Mouse (Mus musculus): Measurements from ENCODE around the gene Ldha. TPM values are rescaled to one million over a fixed set of nuclear protein-coding genes. Genes with fewer than 3 reads are reported as not detected.
"Not testable (repeated sequence)": the region's sequence is repeated elsewhere in the genome, so short reads cannot be mapped to it uniquely, and the experiment has no call there.

Gene Ldha
- polyA plus RNA-seq, 1 experiment from 2014 or later, result 3,525 TPM

DNA sequence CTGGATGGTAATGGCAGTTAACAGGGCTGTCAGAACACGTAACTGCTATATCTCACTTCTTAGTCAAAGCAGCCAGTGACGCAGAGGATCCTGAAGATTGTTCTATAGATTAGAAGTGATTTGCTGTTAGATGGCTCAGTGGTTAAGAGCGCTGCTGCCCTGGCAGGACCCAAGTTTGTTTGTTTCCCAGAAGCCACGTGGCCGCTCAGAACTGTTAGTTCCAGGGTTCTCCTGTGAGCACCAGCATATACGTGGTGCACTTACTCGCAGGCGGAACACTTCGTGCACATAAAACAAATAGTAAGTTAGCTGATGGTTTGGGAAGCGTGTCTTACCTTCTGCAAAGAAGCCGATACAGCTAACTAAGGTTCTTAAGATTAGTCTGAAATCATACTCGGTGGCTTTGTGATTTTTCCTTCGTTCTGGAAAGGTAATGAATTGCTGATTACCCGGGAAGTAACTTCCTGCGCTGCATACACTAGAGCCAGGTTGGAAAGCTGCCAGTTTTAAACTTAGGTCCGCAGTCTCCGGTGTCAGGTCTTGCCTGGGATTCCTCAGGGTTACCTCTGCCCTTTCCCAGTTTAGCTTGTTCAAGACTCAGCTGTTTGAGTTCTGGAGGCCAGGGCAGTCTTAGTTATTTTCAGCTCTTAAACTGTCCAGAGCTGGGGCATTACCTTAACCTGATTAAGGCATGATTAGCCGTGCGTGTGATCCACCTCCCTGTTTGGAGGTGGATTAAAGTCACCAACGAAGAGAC is 14.1 kb upstream of the Ldha start:
- no peak overlapping the region for H3K27ac ChIP-seq (ENCODE audit: low read depth, low read length)
- no peak overlapping the region for H3K4me2 ChIP-seq
- 71% methylated on average over 20 of the region's 20 CpGs for WGBS
- no peaks in the 10 kb centered on the region for H3K9me3 ChIP-seq (ENCODE audit: control insufficient read depth, low read length)
- H3K27me3 ChIP-seq (replicated peaks; ENCODE audit: control insufficient read depth, insufficient read depth, low read length), result no peaks in the 10 kb centered on the region
- peaks cover 23% of the 10 kb centered on the region for H3K4me1 ChIP-seq (replicated peaks; ENCODE audit: control insufficient read depth, insufficient read depth, low read length)
- no peak overlapping the region for H3K9ac ChIP-seq (ENCODE audit: low read depth, low read length)
- DNase-seq (ENCODE audit: low spot score) (no peak), ATAC-seq (replicated peaks; ENCODE audit: low FRiP score) (no peak)
- peaks cover 8% of the 10 kb centered on the region for H3K36me3 ChIP-seq (ENCODE audit: control insufficient read depth, insufficient read depth, low read length)
- no peak overlapping the region for H3K4me3 ChIP-seq (ENCODE audit: low read depth, low read length)

DNA sequence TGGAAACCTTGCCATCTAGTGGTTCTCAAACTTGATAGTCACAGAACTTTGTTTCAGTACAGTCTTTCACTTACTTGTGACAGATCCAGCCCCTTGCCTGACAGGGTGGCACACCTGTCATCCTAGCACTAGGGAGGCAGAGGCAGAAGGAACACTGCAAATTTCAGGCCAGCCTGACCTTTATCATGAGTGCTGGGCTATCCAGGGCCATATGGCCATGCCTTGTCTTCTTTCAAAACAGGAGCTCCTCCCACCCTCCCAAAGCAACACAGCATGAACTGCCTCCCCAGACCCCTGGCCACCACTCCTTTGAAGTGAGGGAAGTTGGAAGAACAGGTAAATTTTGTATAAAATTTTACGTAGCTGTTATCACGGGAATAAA is 13.5 kb upstream of the Ldha start:
- Histone ChIP-seq H3K27me3 (replicated peaks; ENCODE audit: control insufficient read depth, insufficient read depth, low read length) (no peaks in the 10 kb centered on the region), H3K4me2 (no peak overlapping the region), H3K4me1 (replicated peaks; ENCODE audit: control insufficient read depth, insufficient read depth, low read length) (peaks cover 28% of the 10 kb centered on the region), H3K4me3 (ENCODE audit: low read depth, low read length) (no peak overlapping the region), H3K36me3 (ENCODE audit: control insufficient read depth, insufficient read depth, low read length) (peaks cover 3% of the 10 kb centered on the region; the same call in 1 of the 2 replicates), H3K9ac (ENCODE audit: low read depth, low read length) (no peak overlapping the region), H3K9me3 (ENCODE audit: control insufficient read depth, low read length) (no peaks in the 10 kb centered on the region), H3K27ac (ENCODE audit: low read depth, low read length) (no peak overlapping the region)
- 80% methylated on average over 2 of the region's 2 CpGs for WGBS
- DNase-seq (ENCODE audit: low spot score) (no peak), ATAC-seq (replicated peaks; ENCODE audit: low FRiP score) (no peak)

DNA sequence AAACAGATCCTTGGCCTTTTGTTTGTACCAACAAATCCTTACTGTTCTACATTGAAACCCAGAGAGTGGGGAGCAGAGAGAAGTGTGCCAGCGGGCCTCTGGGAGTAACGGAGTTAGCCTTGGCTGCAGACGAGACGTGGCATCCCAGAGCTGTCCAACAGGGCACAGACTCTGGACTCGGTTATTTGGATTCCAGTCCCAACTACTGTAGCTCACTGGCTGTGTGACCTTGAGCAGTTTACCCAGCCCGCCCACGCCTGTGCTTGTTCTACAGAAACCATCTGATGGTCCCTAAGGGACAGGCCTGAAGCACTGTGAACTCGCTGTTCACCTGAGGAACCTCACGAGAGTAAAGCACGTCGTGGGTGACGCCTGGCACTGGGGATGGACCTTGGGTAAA is 11.4 kb upstream of the Ldha start:
- Histone ChIP-seq H3K36me3 (ENCODE audit: control insufficient read depth, insufficient read depth, low read length) (no peaks in the 10 kb centered on the region), H3K4me3 (ENCODE audit: low read depth, low read length) (no peak overlapping the region), H3K4me2 (no peak overlapping the region), H3K9ac (ENCODE audit: low read depth, low read length) (no peak overlapping the region), H3K27me3 (replicated peaks; ENCODE audit: control insufficient read depth, insufficient read depth, low read length) (no peaks in the 10 kb centered on the region), H3K4me1 (replicated peaks; ENCODE audit: control insufficient read depth, insufficient read depth, low read length) (peaks cover 42% of the 10 kb centered on the region), H3K9me3 (ENCODE audit: control insufficient read depth, low read length) (no peaks in the 10 kb centered on the region), H3K27ac (ENCODE audit: low read depth, low read length) (peak overlapping the region; percentile 57)
- 84% methylated on average over 12 of the region's 12 CpGs for WGBS
- DNase-seq (ENCODE audit: low spot score) (no peak), ATAC-seq (replicated peaks; ENCODE audit: low FRiP score) (no peak; the same call in 1 of the 2 replicates)

DNA sequence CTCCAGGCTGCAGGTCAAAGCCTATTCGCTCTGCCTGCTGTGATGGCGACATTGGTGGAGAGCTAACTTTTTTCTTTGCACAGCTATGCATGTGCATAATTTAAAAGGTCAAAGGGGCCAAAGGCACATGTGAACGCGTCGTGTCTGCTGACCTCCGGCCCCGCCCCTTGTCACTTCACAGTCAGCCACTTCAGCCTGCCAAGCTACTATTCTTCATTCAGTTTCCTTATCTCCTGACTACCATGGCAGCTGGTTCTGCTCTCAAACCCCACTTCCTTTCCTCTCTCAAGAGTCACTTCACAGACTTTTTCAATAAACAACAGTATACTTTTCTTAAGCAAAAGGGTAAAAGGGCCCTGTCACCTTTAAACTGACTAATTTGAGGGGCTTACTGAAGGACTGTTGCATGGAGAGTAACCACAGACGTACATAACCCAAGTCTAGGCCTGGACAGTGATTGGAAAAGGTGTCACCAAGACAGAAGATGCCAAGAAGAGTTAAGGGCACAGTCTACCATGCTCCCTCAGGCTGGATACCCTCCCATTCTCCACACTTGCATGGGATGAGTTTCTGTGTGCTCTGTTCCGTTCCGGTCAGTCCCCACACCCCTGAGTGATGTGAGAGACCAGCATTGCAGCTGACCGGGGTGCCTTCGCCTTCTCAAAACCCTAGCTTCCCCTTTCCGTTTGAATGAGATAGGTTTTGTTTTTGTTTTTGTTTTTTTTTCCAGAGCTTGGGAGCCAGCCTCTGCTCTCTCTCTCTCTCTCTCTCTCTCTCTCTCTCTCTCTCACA is 10.3 kb upstream of the Ldha start:
- Histone ChIP-seq H3K4me2 (peak overlapping the region; percentile 33; the same call in 1 of the 2 replicates), H3K9ac (ENCODE audit: low read depth, low read length) (no peak overlapping the region), H3K27me3 (replicated peaks; ENCODE audit: control insufficient read depth, insufficient read depth, low read length) (no peaks in the 10 kb centered on the region), H3K36me3 (ENCODE audit: control insufficient read depth, insufficient read depth, low read length) (no peaks in the 10 kb centered on the region), H3K4me3 (ENCODE audit: low read depth, low read length) (no peak overlapping the region), H3K27ac (ENCODE audit: low read depth, low read length) (peak overlapping the region; percentile 57), H3K4me1 (replicated peaks; ENCODE audit: control insufficient read depth, insufficient read depth, low read length) (peaks cover 42% of the 10 kb centered on the region), H3K9me3 (ENCODE audit: control insufficient read depth, low read length) (no peaks in the 10 kb centered on the region)
- DNase-seq (ENCODE audit: low spot score) (no peak), ATAC-seq (replicated peaks; ENCODE audit: low FRiP score) (peak; percentile 46)
- 31% methylated on average over 13 of the region's 13 CpGs for WGBS

DNA sequence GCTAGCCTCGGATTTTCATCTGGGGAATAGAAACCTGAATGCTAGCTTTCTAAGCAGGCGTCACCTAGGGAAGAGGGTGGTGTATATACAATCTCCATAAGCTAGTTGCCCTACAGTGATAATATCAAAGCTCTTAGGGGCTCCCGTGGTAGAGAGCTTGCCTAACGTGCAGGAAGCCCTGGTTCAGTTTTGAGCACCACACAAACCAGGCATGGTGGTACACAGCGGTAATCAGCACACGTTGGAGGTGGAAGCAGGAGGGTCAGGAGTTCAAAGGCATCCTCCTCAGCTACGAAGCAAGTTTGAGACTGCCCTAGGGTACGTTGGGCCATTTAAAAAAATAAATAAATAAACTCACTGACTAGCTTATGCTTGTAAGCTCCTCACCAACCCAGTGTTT is 9.6 kb upstream of the Ldha start:
- peaks cover 42% of the 10 kb centered on the region for H3K4me1 ChIP-seq (replicated peaks; ENCODE audit: control insufficient read depth, insufficient read depth, low read length)
- WGBS, result 57% methylated on average over 8 of the region's 8 CpGs
- H3K27ac ChIP-seq (ENCODE audit: low read depth, low read length), result peak overlapping the region; percentile 33; the same call in 1 of the 2 replicates

DNA sequence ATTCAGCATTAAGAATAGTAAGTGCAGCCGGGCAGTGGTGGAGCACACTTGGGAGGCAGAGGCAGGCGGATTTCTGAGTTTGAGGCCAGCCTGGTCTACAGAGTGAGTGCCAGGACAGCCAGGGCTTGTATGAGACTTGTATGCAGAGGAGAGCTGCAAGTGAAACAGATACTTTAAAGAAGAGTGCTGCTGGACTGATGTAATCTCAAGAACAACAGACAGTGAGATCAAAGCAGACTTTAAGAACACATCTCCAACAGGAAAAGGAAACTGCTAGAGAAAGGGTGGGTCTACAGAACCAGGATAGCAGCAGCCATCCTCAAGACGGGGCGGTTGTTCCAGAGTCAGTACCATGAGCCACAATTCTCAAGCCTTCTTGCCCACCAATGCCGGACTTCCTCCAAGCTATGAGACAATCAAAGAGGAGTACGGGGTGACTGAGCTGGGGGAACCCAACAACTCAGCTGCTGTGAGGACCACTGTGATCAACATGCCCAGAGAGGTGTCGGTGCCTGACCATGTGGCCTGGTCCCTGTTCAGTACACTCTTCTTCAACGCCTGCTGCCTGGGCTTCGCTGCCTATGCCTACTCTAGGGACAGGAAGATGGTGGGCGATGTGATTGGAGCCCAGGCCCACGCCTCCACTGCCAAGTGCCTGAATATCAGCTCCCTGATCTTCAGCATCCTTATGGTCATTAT is 9.0 kb upstream of the Ldha start:
- H3K36me3 ChIP-seq (ENCODE audit: control insufficient read depth, insufficient read depth, low read length); DNase-seq (ENCODE audit: low spot score); H3K4me2 ChIP-seq; H3K27me3 ChIP-seq (replicated peaks; ENCODE audit: control insufficient read depth, insufficient read depth, low read length); H3K9me3 ChIP-seq (ENCODE audit: control insufficient read depth, low read length); H3K9ac ChIP-seq (ENCODE audit: low read depth, low read length); ATAC-seq (replicated peaks; ENCODE audit: low FRiP score); H3K4me3 ChIP-seq (ENCODE audit: low read depth, low read length): not testable (repeated sequence)
- 77% methylated on average over 11 of the region's 11 CpGs for WGBS
- Histone ChIP-seq H3K4me1 (replicated peaks; ENCODE audit: control insufficient read depth, insufficient read depth, low read length) (peaks cover 45% of the 10 kb centered on the region), H3K27ac (ENCODE audit: low read depth, low read length) (0 out of 2 replicates have a peak overlapping the region, but pooled peaks have one; percentile 33)

More for the DNA sequence above, 9.6 kb upstream of the Ldha start:
- H3K9me3 ChIP-seq (ENCODE audit: control insufficient read depth, low read length), result no peaks in the 10 kb centered on the region
- DNase-seq (ENCODE audit: low spot score), result no peak
- no peak overlapping the region for H3K9ac ChIP-seq (ENCODE audit: low read depth, low read length)
- H3K36me3 ChIP-seq (ENCODE audit: control insufficient read depth, insufficient read depth, low read length), result no peaks in the 10 kb centered on the region
- no peak overlapping the region for H3K4me3 ChIP-seq (ENCODE audit: low read depth, low read length)
- ATAC-seq (replicated peaks; ENCODE audit: low FRiP score), result no peak
- H3K4me2 ChIP-seq, result no peak overlapping the region
- H3K27me3 ChIP-seq (replicated peaks; ENCODE audit: control insufficient read depth, insufficient read depth, low read length), result no peaks in the 10 kb centered on the region

DNA sequence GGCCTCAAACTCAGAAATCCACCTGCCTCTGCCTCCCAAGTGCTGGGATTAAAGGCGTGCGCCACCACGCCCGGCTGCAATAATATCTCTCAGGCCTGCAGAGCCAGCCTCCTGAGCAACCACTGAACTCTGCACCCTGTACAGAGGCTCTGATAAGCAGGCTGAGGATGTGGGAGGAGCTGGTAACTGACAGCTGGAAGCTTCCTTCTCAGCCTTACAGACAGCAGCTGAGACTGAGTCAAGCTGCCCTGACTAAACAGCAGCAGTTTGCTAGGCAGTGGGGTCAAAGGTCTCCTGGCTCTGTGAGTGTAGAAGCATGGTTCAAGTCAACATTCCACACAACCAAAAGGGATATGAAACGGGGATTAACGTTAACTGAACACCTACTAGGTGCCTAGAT is 8.0 kb upstream of the Ldha start:
- Histone ChIP-seq H3K36me3 (ENCODE audit: control insufficient read depth, insufficient read depth, low read length) (no peaks in the 10 kb centered on the region), H3K9me3 (ENCODE audit: control insufficient read depth, low read length) (no peaks in the 10 kb centered on the region), H3K9ac (ENCODE audit: low read depth, low read length) (no peak overlapping the region), H3K4me3 (ENCODE audit: low read depth, low read length) (no peak overlapping the region), H3K4me2 (peak overlapping the region; percentile 21; the same call in 1 of the 2 replicates), H3K4me1 (replicated peaks; ENCODE audit: control insufficient read depth, insufficient read depth, low read length) (peaks cover 50% of the 10 kb centered on the region), H3K27ac (ENCODE audit: low read depth, low read length) (peak overlapping the region; percentile 40), H3K27me3 (replicated peaks; ENCODE audit: control insufficient read depth, insufficient read depth, low read length) (no peaks in the 10 kb centered on the region)
- DNase-seq (ENCODE audit: low spot score) (peak; percentile 54), ATAC-seq (replicated peaks; ENCODE audit: low FRiP score) (peak; percentile 91)
- WGBS, result 25% methylated on average over 6 of the region's 6 CpGs

DNA sequence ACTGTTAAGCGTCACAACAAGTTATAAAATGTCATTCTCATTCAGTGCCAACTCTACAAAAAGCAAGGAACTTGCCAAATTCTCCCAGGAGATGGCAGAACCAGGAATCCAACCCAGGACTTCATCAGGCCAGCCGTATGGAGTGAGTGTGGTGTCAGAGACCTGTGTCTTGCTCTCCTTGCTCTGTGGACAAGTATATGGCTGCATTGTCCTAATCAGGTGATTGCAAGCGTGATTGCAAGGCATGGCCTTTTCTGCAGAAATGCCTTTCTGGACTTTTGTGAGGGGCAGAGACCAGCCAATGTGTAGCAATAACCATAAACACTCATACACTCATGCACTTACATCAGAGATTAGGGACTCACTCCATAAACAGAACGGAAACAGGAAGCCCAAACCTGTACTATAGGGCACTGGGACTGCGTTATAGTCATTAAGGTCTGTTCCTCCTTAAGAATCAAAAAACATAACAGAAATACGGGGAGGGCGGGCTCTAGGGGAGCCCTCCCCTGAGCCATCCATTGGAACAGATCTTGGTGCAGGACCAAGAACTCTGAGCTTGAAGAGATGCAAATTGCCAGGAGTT is 7.5 kb upstream of the Ldha start:
- H3K27ac ChIP-seq (ENCODE audit: low read depth, low read length), result peak overlapping the region; percentile 40
- H3K36me3 ChIP-seq (ENCODE audit: control insufficient read depth, insufficient read depth, low read length), result no peaks in the 10 kb centered on the region
- no peaks in the 10 kb centered on the region for H3K9me3 ChIP-seq (ENCODE audit: control insufficient read depth, low read length)
- H3K27me3 ChIP-seq (replicated peaks; ENCODE audit: control insufficient read depth, insufficient read depth, low read length), result no peaks in the 10 kb centered on the region
- ATAC-seq (replicated peaks; ENCODE audit: low FRiP score), result no peak
- H3K4me3 ChIP-seq (ENCODE audit: low read depth, low read length), result no peak overlapping the region
- H3K4me2 ChIP-seq, result peak overlapping the region; percentile 21; the same call in 1 of the 2 replicates
- H3K9ac ChIP-seq (ENCODE audit: low read depth, low read length), result no peak overlapping the region
- H3K4me1 ChIP-seq (replicated peaks; ENCODE audit: control insufficient read depth, insufficient read depth, low read length), result peaks cover 55% of the 10 kb centered on the region
- 70% methylated on average over 7 of the region's 7 CpGs for WGBS
- DNase-seq (ENCODE audit: low spot score), result no peak
